Mouse (Mus musculus): ENCODE measurements around the gene Adgrd1. TPM values are rescaled to one million over a fixed set of nuclear protein-coding genes. Genes with fewer than 3 reads are reported as not detected.

Gene Adgrd1
- total and polyA plus RNA-seq, 3 experiments: 0.16 TPM; not detected in 2

DNA sequence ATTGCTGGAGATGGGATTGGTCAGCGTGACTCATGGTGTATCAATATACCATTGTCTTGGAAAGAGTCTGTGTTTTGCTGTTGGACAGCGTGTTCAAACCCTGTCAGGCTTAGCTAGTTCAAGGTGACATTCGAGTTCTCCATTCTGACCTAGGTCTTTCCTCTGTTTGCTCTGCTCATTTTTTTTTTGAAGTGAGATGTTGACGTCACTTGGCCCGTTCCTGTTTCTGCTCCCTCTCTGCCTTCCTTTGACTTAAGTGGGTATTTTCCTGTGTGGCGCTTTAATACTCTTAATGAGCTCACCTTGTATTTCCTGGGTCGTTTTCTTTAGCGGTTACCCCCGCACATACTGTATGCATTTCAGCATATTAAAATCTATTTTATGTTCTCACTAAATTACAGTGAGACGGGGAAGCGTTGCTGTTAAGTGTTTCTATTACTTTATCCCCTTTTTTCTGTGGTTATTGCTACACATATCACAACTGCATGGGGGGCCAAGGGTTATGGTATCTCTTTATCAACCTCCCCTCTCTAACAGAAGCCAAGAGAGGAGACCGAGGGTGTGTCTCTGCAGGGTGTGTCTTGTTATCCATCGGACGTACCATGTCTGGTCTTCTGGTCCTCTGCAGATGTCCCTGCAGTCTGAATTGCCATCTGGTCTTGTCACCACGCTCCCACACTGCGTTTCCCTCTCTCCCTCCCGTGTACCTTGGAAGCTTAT lies 83.6 kb downstream of the Adgrd1 start:
- Histone ChIP-seq H3K4me1 (ENCODE audit: insufficient read depth, low read depth, low read length) (no peaks in the 10 kb centered on the region), H3K9me3 (replicated peaks) (peaks cover 95% of the 10 kb centered on the region), H3K4me3 (ENCODE audit: low read depth, low read length) (no peak overlapping the region), H3K27me3 (ENCODE audit: insufficient read depth, low read length) (no peaks in the 10 kb centered on the region; the same call in 1 of the 2 replicates), H3K36me3 (replicated peaks) (no peaks in the 10 kb centered on the region)
- TF ChIP-seq GATA1 (IDR thresholded peaks at IDR 0.05; ENCODE audit: borderline replicate concordance, low read length) (no peak), POLR2AphosphoS5 (IDR thresholded peaks at IDR 0.05; ENCODE audit: insufficient replicate concordance, low read depth, low read length) (no peak), CTCF (IDR thresholded peaks at IDR 0.05; ENCODE audit: low read depth, low read length) (no peak), TAL1 (conservative IDR thresholded peaks at IDR 0.05; ENCODE audit: low read depth, low read length) (no peak), GATA2 (IDR thresholded peaks at IDR 0.05; ENCODE audit: borderline replicate concordance, low read depth, low read length) (no peak)
- DNase-seq (ENCODE audit: low spot score) (no peak), ATAC-seq (ENCODE audit: extremely low read depth, insufficient number of reproducible peaks, low FRiP score, poor library complexity, severe bottlenecking) (no peak)

- Histone ChIP-seq H3K36me3 (replicated peaks) (no peaks in the 10 kb centered on the region), H3K9me3 (replicated peaks) (peaks cover 94% of the 10 kb centered on the region), H3K27me3 (ENCODE audit: insufficient read depth, low read length) (no peaks in the 10 kb centered on the region; the same call in 1 of the 2 replicates), H3K4me3 (ENCODE audit: low read depth, low read length) (no peak overlapping the region), H3K4me1 (ENCODE audit: insufficient read depth, low read depth, low read length) (no peaks in the 10 kb centered on the region)
- no peak for ATAC-seq (ENCODE audit: extremely low read depth, insufficient number of reproducible peaks, low FRiP score, poor library complexity, severe bottlenecking)
- no peak for TF ChIP-seq TAL1 (conservative IDR thresholded peaks at IDR 0.05; ENCODE audit: low read depth, low read length)
- TF ChIP-seq GATA2 (IDR thresholded peaks at IDR 0.05; ENCODE audit: borderline replicate concordance, low read depth, low read length): no peak
- no peak for TF ChIP-seq GATA1 (IDR thresholded peaks at IDR 0.05; ENCODE audit: borderline replicate concordance, low read length)
- no peak for TF ChIP-seq POLR2AphosphoS5 (IDR thresholded peaks at IDR 0.05; ENCODE audit: insufficient replicate concordance, low read depth, low read length)
- TF ChIP-seq CTCF (IDR thresholded peaks at IDR 0.05; ENCODE audit: low read depth, low read length): no peak
- no peak for DNase-seq (ENCODE audit: low spot score)
These were observed 84.2 kb downstream of the Adgrd1 start for GRCm38 (mm10) chr5:129180715-129181228.

DNA sequence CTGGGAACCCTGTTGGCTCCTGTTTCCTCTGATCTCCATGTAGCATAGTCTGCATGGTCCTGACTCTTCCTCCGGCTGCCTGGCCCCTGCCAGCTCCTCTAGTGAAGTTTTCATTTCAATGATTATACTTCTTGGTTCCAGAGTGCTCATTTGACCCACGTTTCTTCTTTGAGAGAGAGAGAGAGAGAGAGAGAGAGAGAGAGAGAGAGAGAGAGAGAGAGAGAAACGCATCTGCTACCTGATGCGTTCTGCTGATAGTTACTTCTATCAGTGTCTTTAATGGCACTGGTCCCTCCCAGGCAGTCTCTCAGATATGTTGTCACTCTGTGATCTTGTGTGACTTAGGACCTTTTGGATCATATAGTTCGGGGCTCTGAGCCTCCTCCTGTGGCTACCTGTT lies 84.9 kb downstream of the Adgrd1 start:
- TF ChIP-seq POLR2AphosphoS5 (IDR thresholded peaks at IDR 0.05; ENCODE audit: insufficient replicate concordance, low read depth, low read length): no peak
- no peak for TF ChIP-seq GATA2 (IDR thresholded peaks at IDR 0.05; ENCODE audit: borderline replicate concordance, low read depth, low read length)
- no peak for TF ChIP-seq CTCF (IDR thresholded peaks at IDR 0.05; ENCODE audit: low read depth, low read length)
- no peak for TF ChIP-seq TAL1 (conservative IDR thresholded peaks at IDR 0.05; ENCODE audit: low read depth, low read length)
- no peak for TF ChIP-seq GATA1 (IDR thresholded peaks at IDR 0.05; ENCODE audit: borderline replicate concordance, low read length)
- no peak overlapping the region for H3K4me3 ChIP-seq (ENCODE audit: low read depth, low read length)
- H3K36me3 ChIP-seq (replicated peaks): no peaks in the 10 kb centered on the region
- ATAC-seq (ENCODE audit: extremely low read depth, insufficient number of reproducible peaks, low FRiP score, poor library complexity, severe bottlenecking) (no peak), DNase-seq (ENCODE audit: low spot score) (no peak)
- H3K4me1 ChIP-seq (ENCODE audit: insufficient read depth, low read depth, low read length): no peaks in the 10 kb centered on the region
- peaks cover 93% of the 10 kb centered on the region for H3K9me3 ChIP-seq (replicated peaks)
- no peaks in the 10 kb centered on the region; the same call in 1 of the 2 replicates for H3K27me3 ChIP-seq (ENCODE audit: insufficient read depth, low read length)

- no peak for ATAC-seq (ENCODE audit: extremely low read depth, insufficient number of reproducible peaks, low FRiP score, poor library complexity, severe bottlenecking)
- no peaks in the 10 kb centered on the region for H3K4me1 ChIP-seq (ENCODE audit: insufficient read depth, low read depth, low read length)
- peaks cover 89% of the 10 kb centered on the region for H3K9me3 ChIP-seq (replicated peaks)
- TF ChIP-seq POLR2AphosphoS5 (IDR thresholded peaks at IDR 0.05; ENCODE audit: insufficient replicate concordance, low read depth, low read length) (no peak), CTCF (IDR thresholded peaks at IDR 0.05; ENCODE audit: low read depth, low read length) (no peak), GATA1 (IDR thresholded peaks at IDR 0.05; ENCODE audit: borderline replicate concordance, low read length) (no peak), TAL1 (conservative IDR thresholded peaks at IDR 0.05; ENCODE audit: low read depth, low read length) (no peak), GATA2 (IDR thresholded peaks at IDR 0.05; ENCODE audit: borderline replicate concordance, low read depth, low read length) (no peak)
- H3K36me3 ChIP-seq (replicated peaks): no peaks in the 10 kb centered on the region
- H3K27me3 ChIP-seq (ENCODE audit: insufficient read depth, low read length): no peaks in the 10 kb centered on the region; the same call in 1 of the 2 replicates
- no peak overlapping the region for H3K4me3 ChIP-seq (ENCODE audit: low read depth, low read length)
- DNase-seq (ENCODE audit: low spot score): no peak
These were observed 86.0 kb downstream of the Adgrd1 start for GRCm38 (mm10) chr5:129182554-129182953.

DNA sequence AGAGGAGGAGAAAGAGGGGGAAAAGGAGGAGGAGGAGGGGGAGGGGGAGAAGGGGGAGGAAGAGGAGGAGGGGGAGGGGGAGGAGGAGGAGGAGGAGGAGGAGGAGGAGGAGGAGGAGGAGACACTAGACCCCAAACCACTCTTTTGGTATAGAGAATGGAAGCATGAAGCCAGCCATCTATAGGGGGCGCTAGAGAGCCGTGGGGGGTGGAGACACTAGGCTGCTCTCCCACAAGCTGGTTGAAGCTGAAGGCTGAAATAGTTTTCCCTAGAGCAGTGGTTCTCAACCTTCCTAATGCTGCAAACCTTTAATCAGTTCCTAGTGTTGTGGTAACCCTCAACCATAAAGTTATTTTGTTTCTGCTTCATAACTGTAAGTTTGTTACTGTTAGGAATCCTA lies 89.7 kb downstream of the Adgrd1 start:
- TF ChIP-seq CTCF (IDR thresholded peaks at IDR 0.05; ENCODE audit: low read depth, low read length): no peak
- no peak for TF ChIP-seq GATA2 (IDR thresholded peaks at IDR 0.05; ENCODE audit: borderline replicate concordance, low read depth, low read length)
- TF ChIP-seq GATA1 (IDR thresholded peaks at IDR 0.05; ENCODE audit: borderline replicate concordance, low read length): no peak
- TF ChIP-seq TAL1 (conservative IDR thresholded peaks at IDR 0.05; ENCODE audit: low read depth, low read length): no peak
- TF ChIP-seq POLR2AphosphoS5 (IDR thresholded peaks at IDR 0.05; ENCODE audit: insufficient replicate concordance, low read depth, low read length): no peak
- no peaks in the 10 kb centered on the region for H3K36me3 ChIP-seq (replicated peaks)
- peaks cover 88% of the 10 kb centered on the region for H3K9me3 ChIP-seq (replicated peaks)
- DNase-seq (ENCODE audit: low spot score) (no peak), ATAC-seq (ENCODE audit: extremely low read depth, insufficient number of reproducible peaks, low FRiP score, poor library complexity, severe bottlenecking) (no peak)
- no peaks in the 10 kb centered on the region for H3K4me1 ChIP-seq (ENCODE audit: insufficient read depth, low read depth, low read length)
- no peak overlapping the region for H3K4me3 ChIP-seq (ENCODE audit: low read depth, low read length)
- no peaks in the 10 kb centered on the region; the same call in 1 of the 2 replicates for H3K27me3 ChIP-seq (ENCODE audit: insufficient read depth, low read length)

- Histone ChIP-seq H3K36me3 (replicated peaks) (no peaks in the 10 kb centered on the region), H3K9me3 (replicated peaks) (peaks cover 89% of the 10 kb centered on the region), H3K4me1 (ENCODE audit: insufficient read depth, low read depth, low read length) (no peaks in the 10 kb centered on the region), H3K4me3 (ENCODE audit: low read depth, low read length) (no peak overlapping the region), H3K27me3 (ENCODE audit: insufficient read depth, low read length) (no peaks in the 10 kb centered on the region; the same call in 1 of the 2 replicates)
- ATAC-seq (ENCODE audit: extremely low read depth, insufficient number of reproducible peaks, low FRiP score, poor library complexity, severe bottlenecking): no peak
- TF ChIP-seq GATA2 (IDR thresholded peaks at IDR 0.05; ENCODE audit: borderline replicate concordance, low read depth, low read length): no peak
- DNase-seq (ENCODE audit: low spot score): no peak
These were observed 90.4 kb downstream of the Adgrd1 start for GRCm38 (mm10) chr5:129186926-129187325.

Data from G1E (cell line).